Mouse (Mus musculus): ENCODE measurements around the gene Trio.

The Trio gene

GRCm38 (mm10) chr15:27856050-27856787 lies 169.4 kb downstream of the Trio start:
- DNase-seq (ENCODE audit: low read depth in 2 of 2, low spot score in 2 of 2) = no peak

- no peak for DNase-seq (ENCODE audit: low read depth in 2 of 2, low spot score in 2 of 2)
Observed at GRCm38 (mm10) chr15:27851312-27851711, 174.3 kb downstream of the Trio start.

GRCm38 (mm10) chr15:27850904-27851303 lies 174.7 kb downstream of the Trio start:
- no peak for DNase-seq (ENCODE audit: low read depth in 2 of 2, low spot score in 2 of 2)

- DNase-seq (ENCODE audit: low read depth in 2 of 2, low spot score in 2 of 2) = no peak
Observed at GRCm38 (mm10) chr15:27849910-27850309, 175.7 kb downstream of the Trio start.

- DNase-seq (ENCODE audit: low read depth in 2 of 2, low spot score in 2 of 2) = no peak
Observed at GRCm38 (mm10) chr15:27841696-27842095, 184.0 kb downstream of the Trio start.

GRCm38 (mm10) chr15:27840579-27840978 lies 185.1 kb downstream of the Trio start:
- DNase-seq (ENCODE audit: low read depth in 2 of 2, low spot score in 2 of 2) = no peak

- DNase-seq (ENCODE audit: low read depth in 2 of 2, low spot score in 2 of 2) = no peak
Observed at GRCm38 (mm10) chr15:27840125-27840524, 185.5 kb downstream of the Trio start.

- DNase-seq (ENCODE audit: low read depth in 2 of 2, low spot score in 2 of 2) = no peak
Observed at GRCm38 (mm10) chr15:27831646-27832045, 194.0 kb downstream of the Trio start.

- DNase-seq (ENCODE audit: low read depth in 2 of 2, low spot score in 2 of 2) = peak; percentile 51 to 52
Observed at GRCm38 (mm10) chr15:27827871-27828270, 197.8 kb downstream of the Trio start.

- peak in 1 of 2 experiments; percentile 21 for DNase-seq (ENCODE audit: low read depth in 2 of 2, low spot score in 2 of 2)
Observed at GRCm38 (mm10) chr15:27826886-27827285, 198.8 kb downstream of the Trio start.

GRCm38 (mm10) chr15:27826048-27826637 lies 199.5 kb downstream of the Trio start:
- no peak for DNase-seq (ENCODE audit: low read depth in 2 of 2, low spot score in 2 of 2)

GRCm38 (mm10) chr15:27825390-27825789 lies 200.3 kb downstream of the Trio start:
- DNase-seq (ENCODE audit: low read depth in 2 of 2, low spot score in 2 of 2) = no peak

- peak in 1 of 2 experiments; percentile 62 for DNase-seq (ENCODE audit: low read depth in 2 of 2, low spot score in 2 of 2)
Observed at GRCm38 (mm10) chr15:27823581-27823980, 202.1 kb downstream of the Trio start.

- no peak for DNase-seq (ENCODE audit: low read depth in 2 of 2, low spot score in 2 of 2)
Observed at GRCm38 (mm10) chr15:27822461-27822860, 203.2 kb downstream of the Trio start.

GRCm38 (mm10) chr15:27821651-27822364 lies 203.8 kb downstream of the Trio start:
- no peak for DNase-seq (ENCODE audit: low read depth in 2 of 2, low spot score in 2 of 2)

GRCm38 (mm10) chr15:27817096-27817495 lies 208.6 kb downstream of the Trio start:
- DNase-seq (ENCODE audit: low read depth in 2 of 2, low spot score in 2 of 2) = no peak

- DNase-seq (ENCODE audit: low read depth in 2 of 2, low spot score in 2 of 2) = no peak
Observed at GRCm38 (mm10) chr15:27814677-27815391, 210.8 kb downstream of the Trio start.

- no peak for DNase-seq (ENCODE audit: low read depth in 2 of 2, low spot score in 2 of 2)
Observed at GRCm38 (mm10) chr15:27810793-27811488, 214.7 kb downstream of the Trio start.

GRCm38 (mm10) chr15:27810262-27810661 lies 215.4 kb downstream of the Trio start:
- no peak for DNase-seq (ENCODE audit: low read depth in 2 of 2, low spot score in 2 of 2)

- DNase-seq (ENCODE audit: low read depth in 2 of 2, low spot score in 2 of 2) = no peak
Observed at GRCm38 (mm10) chr15:27808596-27809276, 216.9 kb downstream of the Trio start.

All from CD8-positive naive resting alpha-beta T cell, adult 2 months (primary cell).